Mouse (Mus musculus) small intestine, adult 2 months (tissue): ENCODE measurements around the gene Gpc6.

Source experiments
- CTCF ChIP-seq: fragments of 200-500 bp; IDR thresholded peaks from 2 replicates; pipeline ENCODE4 v1.5.1; 2012; ENCODE audit warnings: low read depth, mild to moderate bottlenecking, control low read depth, inconsistent platforms, low read length, moderate library complexity, mixed read lengths; ENCODE audit not compliant: insufficient replicate concordance, insufficient read length; ENCODE audit errors: extremely low read depth
- POLR2A ChIP-seq: fragments of 200-500 bp; IDR thresholded peaks from 2 replicates; pipeline ENCODE4 v1.6.1; 2012; ENCODE audit warnings: low read depth, mild to moderate bottlenecking, control low read depth, inconsistent platforms, low read length, moderate library complexity

DNA sequence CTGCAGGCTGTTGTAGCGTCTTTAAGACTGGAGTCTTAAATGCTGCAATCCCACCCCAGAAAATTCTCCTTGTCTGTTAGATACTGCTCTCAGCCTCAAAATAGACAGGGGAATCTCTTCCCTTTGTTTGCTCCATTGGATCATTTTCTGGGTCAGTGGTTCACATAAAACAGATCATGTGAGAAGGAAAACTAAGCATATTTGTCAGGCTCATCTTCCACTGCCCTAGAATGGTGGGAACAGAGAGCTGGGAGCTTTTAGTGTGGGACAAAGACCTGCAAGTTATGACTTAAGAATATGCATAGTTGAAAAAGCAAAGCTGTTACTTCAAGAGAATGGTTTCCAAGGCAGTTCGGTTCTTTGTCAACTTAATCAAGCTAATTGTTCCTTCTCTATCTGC lies 136.4 kb downstream of the Gpc6 start:
- TF ChIP-seq POLR2A (no peak), CTCF (no peak)
